Mouse (Mus musculus): ENCODE results near the gene Fgfr2.

DNA sequence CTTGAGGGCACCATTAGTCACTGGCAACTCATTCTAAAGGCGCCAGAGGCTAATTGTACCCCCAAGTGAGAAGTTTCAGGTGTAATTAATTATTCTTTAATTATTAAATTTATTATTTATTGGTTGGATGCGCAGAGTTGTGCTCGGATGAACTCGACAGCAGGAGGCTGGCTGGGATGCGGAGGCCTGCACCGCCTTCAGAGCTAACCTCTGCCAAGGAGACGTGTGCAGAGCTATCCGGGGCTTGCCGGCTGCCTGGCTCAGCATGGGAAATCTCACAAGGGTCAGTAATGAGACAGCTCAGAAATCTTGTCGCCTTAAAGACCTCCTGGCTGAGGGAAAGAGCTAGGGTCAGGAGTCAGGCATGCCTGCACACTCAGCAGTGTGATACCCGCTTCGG lies 32.5 kb upstream of the Fgfr2 start:
- TF ChIP-seq CTCF (conservative IDR thresholded peaks at IDR 0.05; ENCODE audit: low read length) (no peak), NANOG (IDR thresholded peaks at IDR 0.05; ENCODE audit: borderline replicate concordance, low read length) (no peak), POU5F1 (IDR thresholded peaks at IDR 0.05; ENCODE audit: borderline replicate concordance, low read length) (no peak)

Measured in E14TG2a.4 (cell line).